Mouse (Mus musculus) cortical plate, adult 2 months (tissue): ENCODE data around the gene Ly6c2.
A peak's percentile ranks its signal among the peaks of the same experiment; 100 is the strongest.
"Not testable (repeated sequence)": the region's sequence is repeated elsewhere in the genome, so short reads cannot be mapped to it uniquely, and the experiment has no call there.

Experiments
- CTCF ChIP-seq: fragments of 200-500 bp; IDR thresholded peaks from 2 replicates; pipeline ENCODE4 v1.5.1; 2011; ENCODE audit warnings: mild to moderate bottlenecking, control low read depth, low read length; ENCODE audit not compliant: insufficient read depth; ENCODE audit errors: extremely low read depth
- POLR2A ChIP-seq: fragments of 200-500 bp; IDR thresholded peaks from 2 replicates; pipeline ENCODE4 v1.6.1; 2011; ENCODE audit warnings: mild to moderate bottlenecking, low read length, control low read depth; ENCODE audit not compliant: insufficient read depth; ENCODE audit errors: extremely low read depth

GRCm38 (mm10) chr15:75141812-75142360 is 30.1 kb upstream of the Ly6c2 start:
- 0 out of 2 replicates have a peak, but pooled peaks have one; percentile 17 for TF ChIP-seq CTCF
- not testable (repeated sequence) for TF ChIP-seq POLR2A
